Mouse (Mus musculus) embryonic fibroblast, embryonic 13.5 days (primary cell): Measurements from ENCODE around the gene Ints4.

Experiments used
- CTCF ChIP-seq: IDR thresholded peaks from 2 replicates; pipeline ENCODE4 v1.5.1; 2011; ENCODE audit warnings: mild to moderate bottlenecking, control low read depth, low read length, moderate library complexity, borderline replicate concordance; ENCODE audit not compliant: insufficient read depth
- POLR2A ChIP-seq: IDR thresholded peaks from 2 replicates; pipeline ENCODE4 v1.6.1; 2011; ENCODE audit warnings: low read depth, mild to moderate bottlenecking, control low read depth, low read length, moderate library complexity

DNA sequence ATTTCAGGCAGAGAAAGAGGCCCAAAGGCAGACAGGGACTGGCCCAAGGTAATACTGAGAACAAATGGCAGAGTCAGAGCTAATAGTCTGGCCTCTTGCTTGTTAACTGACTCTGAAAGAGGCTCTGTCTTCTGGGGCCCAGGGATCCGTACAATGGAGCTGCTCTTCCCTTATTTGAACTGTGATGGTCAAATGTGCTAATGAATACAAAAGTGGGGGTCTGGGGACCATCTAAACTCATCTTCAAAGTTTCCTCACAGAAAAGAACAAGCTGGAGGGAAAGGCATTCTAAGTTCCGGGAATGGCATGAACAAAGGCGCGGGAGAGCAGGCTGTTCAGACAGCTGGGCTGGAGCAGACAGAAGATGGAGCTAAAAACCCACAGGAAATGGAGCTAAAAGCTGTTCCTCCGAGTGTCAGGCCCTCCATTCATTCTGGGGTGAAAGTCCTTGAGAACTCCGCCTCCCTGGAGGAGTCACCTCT lies 33.7 kb upstream of the Ints4 start:
- TF ChIP-seq CTCF = no peak
- no peak for TF ChIP-seq POLR2A
